Mouse (Mus musculus) brain, embryonic 18.5 days (tissue): ENCODE measurements around the gene Psme3.

Source experiments
- DNase-seq: peaks from one replicate; pipeline ENCODE4 v3.0.0-alpha.2; 2012; ENCODE audit warnings: low read depth, low spot score

Gene Psme3

GRCm38 (mm10) chr11:101351721-101352111, 35.7 kb downstream of the Psme3 start:
- no peak for DNase-seq

- DNase-seq = no peak
Measured at GRCm38 (mm10) chr11:101353436-101353835, 37.4 kb downstream of the Psme3 start.

GRCm38 (mm10) chr11:101354438-101355010, 38.5 kb downstream of the Psme3 start:
- no peak for DNase-seq

GRCm38 (mm10) chr11:101355916-101356315, 39.9 kb downstream of the Psme3 start:
- no peak for DNase-seq

GRCm38 (mm10) chr11:101357505-101358182, 41.6 kb downstream of the Psme3 start:
- no peak for DNase-seq

- no peak for DNase-seq
Measured at GRCm38 (mm10) chr11:101359776-101360175, 43.8 kb downstream of the Psme3 start.

GRCm38 (mm10) chr11:101360651-101361113, 44.7 kb downstream of the Psme3 start:
- no peak for DNase-seq

- no peak for DNase-seq
Measured at GRCm38 (mm10) chr11:101364531-101364931, 48.5 kb downstream of the Psme3 start.

- DNase-seq = no peak
Measured at GRCm38 (mm10) chr11:101367326-101367935, 51.4 kb downstream of the Psme3 start, which contains the start of gene G6pc. Gene G6pc (plus strand): TSS chr11:101367561.

- DNase-seq = no peak
Measured at GRCm38 (mm10) chr11:101370141-101370540, 54.1 kb downstream of the Psme3 start.
